Mouse (Mus musculus): ENCODE results near the gene Pogk.

DNA sequence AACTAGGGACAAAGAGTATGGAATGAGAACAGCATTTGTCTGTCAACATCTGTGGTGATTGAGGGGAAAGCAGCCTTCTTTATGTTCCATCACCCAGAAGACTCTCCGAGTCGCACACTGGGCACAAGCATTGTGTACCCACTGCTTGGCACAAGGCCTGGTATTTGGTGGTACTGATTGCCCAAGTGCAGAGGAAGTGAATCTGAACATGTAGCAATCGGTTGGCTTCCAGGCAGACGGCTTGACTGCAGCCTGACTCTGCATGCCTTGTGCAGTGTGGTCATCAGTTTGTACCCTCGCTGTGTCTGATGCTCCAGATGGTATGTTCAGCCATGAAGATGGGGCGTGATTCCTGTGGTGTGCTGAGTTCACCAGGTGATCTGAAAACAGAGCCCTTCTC, 70.6 kb downstream of the Pogk start:
- TF ChIP-seq CTCF (IDR thresholded peaks at IDR 0.05; ENCODE audit: low read depth, low read length) (no peak), TAL1 (conservative IDR thresholded peaks at IDR 0.05; ENCODE audit: low read depth, low read length) (no peak), GATA1 (IDR thresholded peaks at IDR 0.05; ENCODE audit: borderline replicate concordance, low read length) (no peak)

Data from G1E (cell line).